Mouse (Mus musculus): ENCODE results near the gene Nr5a1.

The Nr5a1 gene

DNA sequence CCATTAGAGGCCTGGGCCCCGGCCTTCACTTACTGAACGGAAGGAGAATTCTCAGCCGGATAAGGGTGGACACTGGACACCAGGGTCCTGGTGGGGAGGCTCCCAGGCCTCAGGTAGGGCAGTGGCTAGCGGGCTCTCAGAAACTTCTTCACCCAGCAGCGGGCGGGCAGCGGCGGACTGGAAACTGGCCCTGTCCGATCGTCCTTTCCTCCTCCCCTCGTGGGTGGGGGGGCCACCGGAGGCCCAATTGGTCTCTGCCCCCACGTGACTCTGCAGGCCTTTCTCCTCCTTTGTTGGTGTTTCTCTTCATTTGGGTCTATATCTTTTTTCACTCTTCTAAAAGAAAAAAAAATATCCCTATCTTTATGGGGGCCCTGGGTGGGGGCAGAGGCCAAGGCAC is at the start of gene Nr5a1:
Nr5a1 (minus strand) TSS at position 219 of the 400 bp plus-strand sequence.
- no peak for DNase-seq (ENCODE audit: low spot score)

GRCm38 (mm10) chr2:38739847-38740246 is 25.5 kb upstream of the Nr5a1 start:
- DNase-seq (ENCODE audit: low spot score): no peak

DNA sequence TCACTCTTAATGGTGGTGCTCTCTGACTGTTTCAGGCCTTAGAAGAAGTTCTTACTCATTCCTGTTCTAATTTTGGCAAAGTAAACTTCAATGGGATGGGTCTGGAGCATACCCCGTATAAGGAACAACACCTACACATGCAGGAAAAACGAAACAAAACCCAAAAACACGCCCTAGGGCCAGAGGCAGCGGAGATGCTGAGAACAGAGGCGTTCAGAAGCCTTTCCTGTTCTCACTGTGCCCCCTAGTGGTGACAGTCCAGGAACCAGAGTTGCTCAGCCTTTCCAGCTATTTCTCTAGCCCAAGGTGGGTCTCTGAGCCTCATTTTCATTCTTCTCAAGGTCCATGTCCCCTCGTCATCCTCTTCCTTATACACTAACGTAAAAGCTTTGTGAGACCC is 25.1 kb upstream of the Nr5a1 start:
- peak; percentile 59 for DNase-seq (ENCODE audit: low spot score)

GRCm38 (mm10) chr2:38738601-38739301 is 24.4 kb upstream of the Nr5a1 start:
- DNase-seq (ENCODE audit: low spot score): no peak

DNA sequence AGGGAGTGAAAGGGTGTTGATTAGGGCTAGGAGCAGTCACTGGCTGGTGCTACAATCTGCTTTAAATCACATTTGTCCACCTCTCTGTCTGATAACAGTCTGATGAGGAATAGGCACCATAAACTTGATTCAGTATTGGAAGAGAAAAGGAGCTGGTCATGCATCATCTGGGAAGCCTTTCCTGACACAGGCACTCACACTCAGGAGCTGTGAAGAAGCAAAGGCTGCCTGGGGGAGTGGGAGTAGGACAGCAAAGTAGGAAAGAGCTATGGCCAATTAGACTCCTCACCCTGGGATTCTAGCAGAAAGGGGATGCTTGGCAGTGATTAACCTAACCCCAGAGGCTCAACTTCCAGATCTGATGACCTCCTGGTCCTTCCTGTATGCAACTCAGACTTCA is 21.4 kb upstream of the Nr5a1 start:
- DNase-seq (ENCODE audit: low spot score): no peak

GRCm38 (mm10) chr2:38734721-38735120 is 20.4 kb upstream of the Nr5a1 start:
- no peak for DNase-seq (ENCODE audit: low spot score)

DNA sequence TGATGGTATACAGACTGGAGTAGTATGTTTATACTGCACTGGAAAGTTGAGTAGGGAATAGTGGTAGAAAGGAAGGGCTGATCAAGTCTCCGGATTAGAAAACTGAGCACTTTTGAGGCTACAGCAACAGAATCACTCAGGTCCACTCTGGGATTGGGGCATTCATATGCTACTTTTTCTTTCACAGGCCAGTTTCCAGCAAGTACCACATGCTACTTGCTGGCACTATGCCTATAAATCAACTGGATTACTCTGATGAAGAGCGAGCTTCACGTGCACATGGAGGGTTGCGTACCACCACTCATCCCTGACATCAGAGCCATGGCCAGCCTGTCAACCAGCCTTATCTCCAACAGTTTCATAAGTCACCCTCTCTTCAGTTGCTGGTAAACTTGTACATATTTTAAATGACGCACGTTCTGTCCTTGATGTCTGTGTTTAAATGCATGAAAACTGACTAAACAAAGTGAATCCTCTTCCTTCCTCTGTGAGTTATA is 16.0 kb upstream of the Nr5a1 start:
- DNase-seq (ENCODE audit: low spot score): no peak

GRCm38 (mm10) chr2:38725427-38725826 is 11.1 kb upstream of the Nr5a1 start:
- no peak for DNase-seq (ENCODE audit: low spot score)

- no peak for DNase-seq (ENCODE audit: low spot score)
Measured at GRCm38 (mm10) chr2:38723378-38723777, 9.0 kb upstream of the Nr5a1 start.

DNA sequence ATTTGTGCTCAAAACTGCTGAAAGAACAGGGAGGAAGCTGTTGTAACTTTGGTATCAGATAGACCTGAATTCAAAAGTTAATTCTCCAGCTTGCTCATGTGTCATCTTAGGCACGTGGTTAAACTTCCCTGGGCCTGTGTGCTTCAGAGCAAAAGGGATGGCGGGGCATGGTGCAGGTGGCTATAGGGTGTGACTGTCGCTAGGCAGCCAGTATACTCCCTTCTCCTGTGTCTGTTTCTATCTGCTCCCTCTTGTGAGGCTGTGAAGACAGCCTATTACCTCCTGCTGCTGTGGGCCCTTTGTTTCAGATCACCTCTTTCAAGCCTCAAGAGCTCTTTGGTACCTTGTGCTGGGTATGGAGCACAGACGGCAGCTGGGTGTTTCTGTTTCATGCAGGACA is 7.7 kb upstream of the Nr5a1 start:
- no peak for DNase-seq (ENCODE audit: low spot score)

DNA sequence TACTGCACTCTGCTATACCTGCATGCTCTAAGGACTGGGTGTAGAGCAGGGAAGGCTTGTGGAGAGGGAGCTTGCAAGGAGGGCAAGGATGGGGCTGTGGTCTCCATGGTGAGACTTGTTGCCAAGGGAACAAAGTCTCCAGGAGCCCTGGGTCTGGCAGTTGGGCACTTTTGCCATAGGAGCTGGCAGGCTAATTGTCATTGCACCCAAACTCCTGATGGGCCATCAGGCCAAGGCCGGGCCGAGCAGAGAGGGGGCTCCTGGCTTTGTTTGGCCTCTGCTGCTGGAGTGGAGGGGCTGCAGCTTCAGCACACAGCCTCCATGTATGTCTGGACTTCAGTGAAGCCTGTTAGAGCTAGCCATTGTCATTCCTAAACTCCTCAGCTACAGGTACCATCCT is 6.3 kb upstream of the Nr5a1 start:
- DNase-seq (ENCODE audit: low spot score): no peak

GRCm38 (mm10) chr2:38719354-38719753 is 5.0 kb upstream of the Nr5a1 start:
- DNase-seq (ENCODE audit: low spot score): no peak

GRCm38 (mm10) chr2:38718676-38719075 is 4.3 kb upstream of the Nr5a1 start:
- DNase-seq (ENCODE audit: low spot score): no peak

DNA sequence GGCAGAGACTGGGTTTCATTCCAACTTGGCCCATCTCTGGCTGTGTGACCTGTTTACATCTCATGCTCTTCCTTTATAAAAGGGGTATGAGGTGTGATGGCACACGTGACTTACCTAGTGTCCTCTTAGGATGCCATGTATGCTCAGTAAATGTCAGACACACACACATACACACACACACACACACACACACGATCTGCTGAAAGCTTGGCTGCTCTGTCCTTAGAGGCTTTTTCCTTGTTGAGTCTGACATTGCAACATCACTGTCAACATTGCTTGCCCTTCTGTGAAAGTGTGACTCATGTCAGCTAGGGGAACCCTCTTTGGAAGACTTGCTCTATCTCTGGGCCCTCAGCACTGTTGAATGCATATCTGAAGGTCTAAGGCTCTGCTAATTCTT is 3.1 kb upstream of the Nr5a1 start:
- DNase-seq (ENCODE audit: low spot score): no peak

GRCm38 (mm10) chr2:38713596-38713995 is 746 bp downstream of the Nr5a1 start:
- DNase-seq (ENCODE audit: low spot score): no peak

DNA sequence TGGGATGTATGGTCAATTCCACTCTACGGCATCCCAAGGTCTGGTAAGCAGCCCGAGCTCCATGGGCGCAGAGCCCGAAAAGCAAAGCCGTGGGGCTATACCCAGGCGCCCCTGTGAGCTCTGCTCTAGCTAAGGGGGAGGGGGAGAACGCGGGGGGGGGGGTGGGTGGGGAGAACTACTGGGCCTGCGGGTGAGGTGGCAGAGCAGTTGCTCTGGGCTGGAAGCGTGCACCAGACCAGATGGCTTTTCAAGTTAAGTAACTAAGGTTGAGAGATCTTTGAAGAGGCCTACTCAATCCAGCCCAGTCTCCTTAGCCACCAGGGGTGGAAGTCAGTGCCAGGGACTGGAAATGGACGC is 1.6 kb downstream of the Nr5a1 start:
- DNase-seq (ENCODE audit: low spot score): no peak

DNA sequence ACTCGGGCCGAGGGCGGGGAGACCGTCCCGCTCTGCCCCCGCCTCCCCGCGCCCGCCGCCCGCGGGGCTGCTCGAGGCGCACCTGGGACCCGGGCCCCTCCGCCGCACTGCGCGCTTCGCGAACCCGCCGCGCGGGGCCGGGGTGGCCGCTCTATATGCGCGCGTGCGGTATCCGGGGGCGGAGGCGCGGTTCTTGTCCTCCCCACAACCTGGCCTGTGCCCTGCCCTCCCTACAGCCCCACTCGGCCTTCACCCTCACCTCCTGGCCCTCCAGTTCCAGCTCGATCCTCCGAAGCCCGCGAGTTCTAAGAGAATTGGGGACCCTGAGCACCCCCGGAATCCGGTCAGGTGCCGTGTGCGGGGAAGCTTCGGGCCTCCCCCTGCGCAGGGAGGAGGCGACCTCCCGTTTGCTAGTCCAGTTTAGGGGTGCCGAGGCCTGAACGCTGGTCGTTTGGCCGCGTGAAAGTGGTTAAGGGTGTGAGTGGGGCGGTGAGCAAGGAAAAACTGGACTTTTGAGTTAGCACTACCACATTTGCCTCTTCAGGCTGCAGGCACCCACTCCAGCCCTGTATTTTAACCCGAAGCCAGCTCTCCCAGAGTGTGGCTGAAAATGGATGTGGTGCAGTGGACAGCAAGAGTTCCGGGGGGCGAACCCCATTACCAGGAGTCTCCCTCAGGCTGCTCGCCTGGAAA is 2.1 kb downstream of the Nr5a1 start:
- DNase-seq (ENCODE audit: low spot score): no peak

- DNase-seq (ENCODE audit: low spot score): no peak
Measured at GRCm38 (mm10) chr2:38711421-38711861, 2.9 kb downstream of the Nr5a1 start.

- DNase-seq (ENCODE audit: low spot score): no peak
Measured at GRCm38 (mm10) chr2:38710304-38711241, 3.8 kb downstream of the Nr5a1 start.

GRCm38 (mm10) chr2:38708907-38709688 is 5.2 kb downstream of the Nr5a1 start:
- DNase-seq (ENCODE audit: low spot score): no peak

DNA sequence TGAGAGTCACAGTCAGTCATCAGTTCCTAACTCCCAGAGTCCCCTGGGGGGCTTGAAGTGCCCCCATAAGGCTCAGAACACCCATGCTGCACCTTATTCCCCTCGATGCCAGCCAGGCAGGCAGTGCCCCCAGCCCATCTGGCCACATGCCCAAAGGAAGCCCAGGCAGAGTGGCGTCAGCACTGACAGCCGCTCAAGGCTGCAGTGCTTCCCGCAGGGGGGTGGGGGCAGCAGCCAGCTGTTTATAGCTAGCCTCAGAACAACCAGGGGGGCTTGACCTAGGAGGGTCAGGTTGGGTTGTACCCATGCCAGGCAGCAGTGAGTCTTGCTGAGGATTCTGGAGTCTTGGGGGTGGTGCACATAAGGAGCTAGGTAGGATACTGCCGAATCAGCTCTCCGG is 7.7 kb downstream of the Nr5a1 start:
- no peak for DNase-seq (ENCODE audit: low spot score)

GRCm38 (mm10) chr2:38705036-38705435 is 9.3 kb downstream of the Nr5a1 start:
- no peak for DNase-seq (ENCODE audit: low spot score)
